Mouse (Mus musculus): ENCODE data around the gene Exoc6b. TPM values are rescaled to one million over a fixed set of nuclear protein-coding genes. Genes with fewer than 3 reads are reported as not detected.

Gene Exoc6b
- polyA plus RNA-seq, 1 experiment from 2014 or later, result 43.7 TPM

DNA sequence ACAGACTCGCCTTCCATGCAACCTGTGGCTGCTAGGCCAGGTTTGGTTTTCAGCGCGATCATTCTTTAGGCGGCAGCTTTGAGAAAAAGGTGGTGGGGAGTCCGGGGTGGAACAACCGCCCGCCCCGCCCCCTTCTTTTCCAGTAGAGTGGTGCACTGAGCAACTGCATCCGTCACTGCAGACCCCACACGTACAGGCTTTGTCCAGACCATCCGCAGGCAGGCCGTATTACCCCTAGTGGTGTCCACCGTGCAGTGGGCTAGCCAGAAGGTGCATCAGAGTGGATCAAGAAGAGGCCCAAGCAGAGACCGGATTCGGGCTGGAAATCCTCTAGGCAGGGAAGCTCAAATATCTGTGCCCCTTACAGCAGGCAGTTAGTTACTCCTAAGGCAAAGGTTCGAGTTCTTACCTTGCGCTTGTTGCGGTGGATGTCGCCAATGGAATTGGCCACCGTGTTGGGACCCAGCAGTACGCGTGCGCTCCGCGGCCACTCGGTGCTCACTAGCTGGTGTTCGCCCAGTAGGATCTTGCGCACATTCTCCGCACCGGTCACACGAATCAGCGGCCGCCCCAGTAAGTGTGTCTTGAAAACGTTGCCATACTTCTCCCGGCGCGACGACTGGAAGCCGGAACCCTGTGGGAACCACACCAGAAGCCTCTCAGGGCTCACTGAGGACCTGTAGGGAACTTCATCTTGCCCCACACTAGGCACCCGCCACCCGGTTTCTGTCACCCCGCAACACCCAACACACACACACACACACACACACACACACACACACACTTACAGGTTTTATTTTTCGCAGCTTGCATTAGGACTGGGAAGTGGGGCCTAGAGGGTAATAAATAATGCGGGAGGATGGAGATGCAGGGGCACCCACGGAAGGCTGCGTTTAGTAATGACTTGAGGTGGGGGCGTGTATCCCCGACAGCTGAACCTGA is 485.2 kb downstream of the Exoc6b start:
- Histone ChIP-seq H3K36me3 (replicated peaks) (no peaks in the 10 kb centered on the region), H3K9me3 (no peaks in the 10 kb centered on the region), H3K4me1 (peaks cover 62% of the 10 kb centered on the region), H3K27me3 (peaks cover 98% of the 10 kb centered on the region), H3K9ac (no peak overlapping the region), H3K4me3 (replicated peaks) (peak overlapping the region; percentile 47), H3K27ac (no peak overlapping the region), H3K4me2 (peak overlapping the region; percentile 91)
- under 1% methylated on average over 48 of the region's 48 CpGs for WGBS
- no peak for ATAC-seq (ENCODE audit: low FRiP score)

DNA sequence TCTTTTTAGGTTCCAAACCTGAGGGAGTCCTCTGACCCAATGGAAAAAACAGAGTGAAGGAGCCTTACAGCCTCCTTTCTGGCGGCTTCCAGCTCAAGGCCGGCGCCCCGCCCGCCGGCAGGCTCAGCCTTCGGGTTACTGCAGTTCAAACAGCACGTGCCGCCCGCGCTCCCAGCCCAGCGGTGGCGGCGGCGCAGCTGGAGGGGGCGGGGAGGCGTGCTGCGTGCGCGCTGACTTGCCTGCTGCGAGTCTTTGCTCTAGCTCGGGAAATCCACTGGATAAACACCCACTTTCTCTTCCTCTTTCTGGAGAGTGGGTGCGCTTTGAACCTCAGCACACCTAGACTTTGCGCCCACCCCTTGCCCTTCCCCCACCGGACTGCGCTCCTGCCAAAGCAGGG is 485.9 kb downstream of the Exoc6b start:
- Histone ChIP-seq H3K9ac (no peak overlapping the region), H3K36me3 (replicated peaks) (no peaks in the 10 kb centered on the region), H3K4me3 (replicated peaks) (peak overlapping the region; percentile 47), H3K27me3 (peaks cover 91% of the 10 kb centered on the region), H3K27ac (no peak overlapping the region), H3K4me2 (peak overlapping the region; percentile 91), H3K9me3 (no peaks in the 10 kb centered on the region), H3K4me1 (peaks cover 55% of the 10 kb centered on the region)
- WGBS, result under 1% methylated on average over 25 of the region's 26 CpGs
- peak; percentile 49; the same call in 1 of the 2 replicates for ATAC-seq (ENCODE audit: low FRiP score)

DNA sequence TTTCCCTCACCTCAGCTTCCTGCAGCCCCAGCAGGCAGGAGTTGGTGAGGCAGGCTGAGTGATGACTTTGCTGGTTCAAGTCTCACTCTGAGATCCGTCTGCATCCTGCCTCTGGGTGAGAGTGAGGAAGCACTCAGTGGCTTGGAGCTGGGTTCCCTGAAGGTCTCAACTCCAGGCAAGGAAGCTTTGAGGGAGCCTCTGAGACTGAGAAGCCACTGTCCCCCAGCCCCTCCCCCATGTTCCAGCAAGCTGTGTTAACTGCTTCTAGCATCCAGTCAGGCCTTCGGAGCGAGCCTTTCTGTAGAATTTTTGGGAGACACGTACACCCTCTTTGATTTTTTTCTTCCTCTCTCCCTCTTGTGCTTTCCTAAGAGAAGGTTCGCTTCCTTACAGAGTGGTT is 486.5 kb downstream of the Exoc6b start:
- H3K9ac ChIP-seq, result no peak overlapping the region
- peaks cover 91% of the 10 kb centered on the region for H3K27me3 ChIP-seq
- no peak overlapping the region for H3K27ac ChIP-seq
- ATAC-seq (ENCODE audit: low FRiP score), result no peak
- H3K4me2 ChIP-seq, result peak overlapping the region; percentile 91; the same call in 1 of the 2 replicates
- 11% methylated on average over 5 of the region's 5 CpGs for WGBS
- H3K9me3 ChIP-seq, result no peaks in the 10 kb centered on the region
- H3K36me3 ChIP-seq (replicated peaks), result no peaks in the 10 kb centered on the region
- H3K4me3 ChIP-seq (replicated peaks), result peak overlapping the region; percentile 47; the same call in 1 of the 2 replicates
- H3K4me1 ChIP-seq, result peaks cover 50% of the 10 kb centered on the region

DNA sequence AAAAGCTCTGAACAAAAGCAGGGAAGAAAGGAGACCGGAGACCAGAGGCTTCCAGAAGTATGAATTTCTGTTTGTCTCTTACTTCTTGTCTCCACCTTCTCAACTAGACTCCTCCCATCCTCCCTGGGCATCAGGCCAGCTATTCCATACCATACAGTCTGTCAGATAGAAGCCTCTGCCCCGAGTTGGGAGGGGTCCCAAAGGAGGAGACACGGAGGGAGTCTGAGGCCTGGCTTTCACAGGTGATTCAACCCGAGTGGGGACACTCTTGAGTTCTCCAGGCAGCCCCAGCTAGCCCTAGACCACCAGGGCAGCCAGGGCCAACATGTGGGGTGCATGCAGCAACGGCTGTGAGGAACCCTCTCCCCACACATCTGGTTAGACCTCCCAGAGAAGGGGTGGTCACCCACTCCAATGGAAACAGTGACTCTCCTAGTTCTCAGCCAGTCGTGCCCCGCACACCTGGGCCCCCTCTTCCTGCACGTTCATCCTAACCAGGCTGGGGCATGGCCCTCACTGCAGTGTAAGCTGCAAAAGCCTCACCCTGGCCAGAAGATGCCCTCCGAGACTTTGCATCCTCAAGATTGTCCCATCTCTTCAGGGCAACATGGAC is 487.4 kb downstream of the Exoc6b start:
- no peak overlapping the region for H3K4me2 ChIP-seq
- peaks cover 90% of the 10 kb centered on the region for H3K27me3 ChIP-seq
- H3K36me3 ChIP-seq (replicated peaks), result no peaks in the 10 kb centered on the region
- no peaks in the 10 kb centered on the region for H3K9me3 ChIP-seq
- H3K4me3 ChIP-seq (replicated peaks), result no peak overlapping the region
- ATAC-seq (ENCODE audit: low FRiP score), result no peak
- peaks cover 41% of the 10 kb centered on the region for H3K4me1 ChIP-seq
- no peak overlapping the region for H3K27ac ChIP-seq
- WGBS, result 54% methylated on average over 9 of the region's 9 CpGs
- no peak overlapping the region for H3K9ac ChIP-seq

DNA sequence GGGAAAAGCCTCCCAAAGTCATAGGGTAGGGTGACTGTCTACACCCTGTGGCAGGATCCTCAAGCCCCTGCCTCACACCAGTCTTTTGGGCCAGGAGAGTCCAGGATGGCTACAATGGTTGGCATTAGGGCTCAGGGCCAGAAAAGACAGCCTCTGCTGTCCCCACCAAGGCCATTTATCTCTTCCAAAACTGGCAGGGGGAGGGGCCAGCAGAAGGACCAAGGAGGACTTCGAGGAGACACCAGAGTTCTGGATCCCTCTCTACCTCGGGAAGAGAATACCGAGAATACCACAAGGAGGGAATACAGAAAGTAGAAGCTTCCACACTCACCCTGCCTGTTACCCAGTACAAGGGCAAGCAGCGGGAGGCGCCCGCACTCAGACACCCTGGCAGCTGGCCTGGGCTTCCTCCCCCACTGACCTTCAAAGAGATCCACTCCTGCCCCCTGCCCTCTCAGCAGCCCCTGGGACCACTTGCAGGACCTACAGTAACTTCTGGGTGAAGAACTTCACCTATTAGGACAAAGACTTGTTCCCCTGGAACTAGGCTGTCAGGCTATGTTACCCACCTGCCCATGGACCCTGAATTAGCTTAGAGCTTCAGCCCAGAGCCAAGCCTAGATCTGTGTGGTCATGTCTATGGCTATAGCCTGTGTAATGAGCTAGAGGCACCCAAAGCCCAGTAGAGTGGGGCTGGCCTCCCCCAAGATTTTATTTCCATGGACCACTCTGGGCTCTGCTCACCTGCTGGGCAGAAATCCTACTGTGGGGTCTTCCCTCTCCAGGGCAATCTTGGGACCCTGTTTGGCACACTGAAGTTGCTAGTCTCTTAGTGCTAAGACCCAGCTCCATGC is 488.1 kb downstream of the Exoc6b start:
- WGBS, result 62% methylated on average over 6 of the region's 6 CpGs
- H3K27ac ChIP-seq, result no peak overlapping the region

DNA sequence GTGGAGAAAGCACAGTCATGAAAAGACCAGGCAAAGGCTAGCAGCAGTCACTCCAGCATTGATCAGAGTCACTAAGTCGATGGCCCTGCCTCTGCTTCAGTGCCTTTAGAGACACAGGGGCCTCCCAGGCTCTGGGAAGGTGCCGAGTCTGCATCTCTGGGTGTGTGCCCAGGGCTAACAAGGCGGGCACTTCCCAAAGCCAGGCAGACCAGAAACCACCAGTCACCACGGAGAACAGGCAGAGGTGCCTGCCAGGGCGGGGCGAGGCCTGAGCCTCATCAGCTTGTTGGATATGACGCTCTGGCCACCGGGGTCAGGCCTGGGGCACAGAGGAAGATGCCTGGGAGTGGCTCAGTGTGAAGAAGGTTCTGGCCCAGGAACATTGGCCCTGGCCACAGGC is 489.8 kb downstream of the Exoc6b start:
- Histone ChIP-seq H3K27ac (no peak overlapping the region), H3K27me3 (peaks cover 90% of the 10 kb centered on the region), H3K4me2 (no peak overlapping the region), H3K9ac (no peak overlapping the region), H3K4me3 (replicated peaks) (no peak overlapping the region), H3K36me3 (replicated peaks) (no peaks in the 10 kb centered on the region), H3K4me1 (peaks cover 18% of the 10 kb centered on the region), H3K9me3 (no peaks in the 10 kb centered on the region)
- WGBS, result 66% methylated on average over 8 of the region's 8 CpGs
- no peak for ATAC-seq (ENCODE audit: low FRiP score)

More for the DNA sequence above, 488.1 kb downstream of the Exoc6b start:
- peaks cover 90% of the 10 kb centered on the region for H3K27me3 ChIP-seq
- no peak for ATAC-seq (ENCODE audit: low FRiP score)
- H3K9ac ChIP-seq, result no peak overlapping the region
- no peak overlapping the region for H3K4me2 ChIP-seq
- no peak overlapping the region for H3K4me3 ChIP-seq (replicated peaks)
- peaks cover 35% of the 10 kb centered on the region for H3K4me1 ChIP-seq
- H3K9me3 ChIP-seq, result no peaks in the 10 kb centered on the region
- H3K36me3 ChIP-seq (replicated peaks), result no peaks in the 10 kb centered on the region

DNA sequence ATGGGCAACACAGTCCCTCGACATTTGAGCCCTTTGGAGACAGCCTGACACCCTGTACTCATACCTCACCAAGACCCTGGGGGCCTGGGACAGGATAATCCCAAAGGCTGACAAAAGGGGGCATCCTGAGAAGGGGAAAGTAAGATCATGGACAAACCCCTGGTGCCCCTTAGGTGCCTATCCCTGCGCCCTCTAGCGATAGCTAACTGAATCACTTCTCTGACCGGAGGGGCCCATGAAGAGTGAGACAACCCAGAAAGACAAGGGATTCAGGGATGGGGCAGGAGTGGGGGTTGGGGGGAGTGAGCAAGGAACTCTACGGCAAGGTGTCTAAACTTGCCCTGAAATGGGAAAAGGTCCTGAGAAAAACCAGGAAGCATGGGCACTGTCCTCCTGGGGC is 490.4 kb downstream of the Exoc6b start:
- H3K27me3 ChIP-seq, result peaks cover 90% of the 10 kb centered on the region
- no peak for ATAC-seq (ENCODE audit: low FRiP score)
- H3K4me1 ChIP-seq, result peaks cover 18% of the 10 kb centered on the region
- no peaks in the 10 kb centered on the region for H3K9me3 ChIP-seq
- no peaks in the 10 kb centered on the region for H3K36me3 ChIP-seq (replicated peaks)
- H3K27ac ChIP-seq, result no peak overlapping the region
- 14% methylated on average over 5 of the region's 5 CpGs for WGBS
- no peak overlapping the region for H3K4me2 ChIP-seq
- no peak overlapping the region for H3K9ac ChIP-seq
- no peak overlapping the region for H3K4me3 ChIP-seq (replicated peaks)

DNA sequence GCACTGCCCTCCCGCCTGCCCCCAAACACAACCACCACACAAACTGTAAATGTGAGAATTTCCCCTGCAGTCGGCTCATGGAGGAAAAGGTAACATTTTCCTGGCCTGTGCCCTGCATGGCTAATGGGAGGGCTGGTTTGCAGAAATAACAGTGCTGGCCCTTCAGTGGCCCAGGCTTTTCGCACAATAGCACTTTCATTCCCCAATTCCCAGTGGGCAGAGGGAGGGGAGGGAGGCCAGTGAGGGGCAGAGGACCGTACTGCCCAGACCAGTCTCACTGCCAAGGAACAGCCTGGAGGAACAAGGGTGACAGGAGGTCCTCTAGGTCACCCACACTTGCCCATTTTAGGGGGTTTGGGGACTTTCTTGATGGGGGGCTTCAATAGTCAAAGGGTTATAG is 491.4 kb downstream of the Exoc6b start:
- Histone ChIP-seq H3K27me3 (peaks cover 90% of the 10 kb centered on the region), H3K4me3 (replicated peaks) (no peak overlapping the region), H3K36me3 (replicated peaks) (no peaks in the 10 kb centered on the region), H3K4me2 (no peak overlapping the region), H3K27ac (no peak overlapping the region), H3K9me3 (no peaks in the 10 kb centered on the region), H3K4me1 (peaks cover 10% of the 10 kb centered on the region; the same call in 1 of the 2 replicates), H3K9ac (no peak overlapping the region)
- 71% methylated on average over 4 of the region's 4 CpGs for WGBS
- ATAC-seq (ENCODE audit: low FRiP score), result no peak

DNA sequence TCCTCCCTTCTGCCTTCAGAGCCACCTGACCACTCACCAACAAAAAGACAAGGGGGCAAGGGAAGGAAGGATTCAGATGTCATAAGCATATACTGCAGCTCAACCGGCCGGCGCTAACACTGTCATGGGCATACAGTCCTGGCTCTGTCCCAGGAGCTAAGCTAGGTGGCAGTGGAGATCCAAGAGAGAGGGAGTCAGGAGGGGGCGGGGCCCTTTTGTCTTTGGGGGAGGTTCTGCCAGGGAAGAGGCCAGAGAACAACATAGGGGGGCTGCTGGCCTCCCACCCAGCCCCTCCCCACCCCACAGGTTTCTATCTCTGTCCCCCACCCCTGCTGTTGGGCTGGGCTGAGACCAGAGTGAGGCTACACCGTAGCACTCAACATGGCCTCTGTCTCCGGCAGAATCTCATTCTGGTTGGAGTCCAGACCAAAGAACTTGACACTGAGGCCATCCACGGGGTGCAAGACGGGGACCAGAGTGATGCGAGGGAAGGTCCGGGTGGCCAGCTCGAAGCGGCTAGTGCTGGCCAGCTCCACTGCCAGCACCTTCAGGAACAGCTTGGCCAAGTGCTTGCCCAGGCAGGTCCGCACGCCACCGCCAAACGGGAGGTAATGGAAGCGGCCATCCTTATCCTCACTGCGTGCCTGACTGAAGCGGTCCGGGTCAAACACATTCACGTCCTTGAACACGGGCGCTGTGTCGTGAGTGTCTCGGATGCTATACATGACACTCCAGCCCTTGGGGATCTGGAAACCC is 495.2 kb downstream of the Exoc6b start:
- 36% methylated on average over 25 of the region's 25 CpGs for WGBS
- no peak overlapping the region for H3K9ac ChIP-seq

DNA sequence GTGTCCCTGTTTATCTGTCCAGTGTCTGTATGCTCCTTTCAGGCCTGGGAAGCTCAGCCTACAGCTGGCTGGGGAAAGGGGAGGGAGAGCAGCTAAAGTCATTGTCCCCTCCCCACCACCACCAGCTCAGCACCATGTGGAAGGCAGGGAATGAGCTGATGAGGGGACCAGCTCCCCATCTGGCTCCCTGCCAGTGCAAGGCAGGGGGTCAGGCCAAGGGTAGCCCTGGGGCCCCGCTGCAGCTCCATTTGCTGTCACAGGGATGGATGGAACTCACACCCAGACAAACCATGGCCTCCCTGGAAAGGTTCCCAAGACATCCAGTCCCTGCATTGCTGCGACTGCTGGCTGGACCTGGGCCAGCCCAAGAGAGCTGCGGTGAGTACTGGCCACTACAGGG is 499.3 kb downstream of the Exoc6b start:
- 46% methylated on average over 3 of the region's 3 CpGs for WGBS
- Histone ChIP-seq H3K9me3 (no peaks in the 10 kb centered on the region), H3K36me3 (replicated peaks) (no peaks in the 10 kb centered on the region), H3K4me1 (peaks cover 19% of the 10 kb centered on the region), H3K9ac (no peak overlapping the region), H3K27me3 (peaks cover 25% of the 10 kb centered on the region), H3K4me3 (replicated peaks) (no peak overlapping the region), H3K27ac (0 out of 2 replicates have a peak overlapping the region, but pooled peaks have one; percentile 38), H3K4me2 (no peak overlapping the region)
- no peak for ATAC-seq (ENCODE audit: low FRiP score)

More for the DNA sequence above, 495.2 kb downstream of the Exoc6b start:
- H3K27ac ChIP-seq, result no peak overlapping the region
- H3K9me3 ChIP-seq, result no peaks in the 10 kb centered on the region
- H3K27me3 ChIP-seq, result peaks cover 57% of the 10 kb centered on the region
- no peaks in the 10 kb centered on the region for H3K36me3 ChIP-seq (replicated peaks)
- H3K4me1 ChIP-seq, result peaks cover 19% of the 10 kb centered on the region
- H3K4me2 ChIP-seq, result peak overlapping the region; percentile 43
- peak; percentile 71 for ATAC-seq (ENCODE audit: low FRiP score)
- H3K4me3 ChIP-seq (replicated peaks), result peak overlapping the region; percentile 11; the same call in 1 of the 2 replicates

DNA sequence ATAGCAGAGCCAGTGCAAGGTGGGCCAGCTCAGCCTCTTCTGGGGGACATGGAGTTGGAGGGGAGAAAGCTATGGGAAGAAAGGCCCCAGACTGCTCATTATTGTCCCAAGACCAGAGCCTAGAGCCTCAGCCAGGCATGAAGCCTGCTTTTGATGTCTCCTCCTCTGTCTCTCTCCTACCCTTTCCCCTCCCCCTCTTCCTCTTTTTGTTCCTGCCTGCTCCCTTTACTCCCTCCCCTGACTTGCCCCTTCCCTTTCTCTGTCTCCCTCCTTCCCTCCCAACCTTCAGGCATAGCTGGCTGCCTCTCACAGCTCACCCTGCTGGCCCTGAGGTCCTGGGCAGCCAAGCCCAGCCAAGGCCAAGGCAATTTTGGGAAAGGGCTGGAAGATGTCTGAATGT is 499.7 kb downstream of the Exoc6b start:
- Histone ChIP-seq H3K4me1 (peaks cover 19% of the 10 kb centered on the region), H3K4me2 (no peak overlapping the region), H3K4me3 (replicated peaks) (no peak overlapping the region), H3K36me3 (replicated peaks) (no peaks in the 10 kb centered on the region), H3K27ac (no peak overlapping the region), H3K27me3 (peaks cover 20% of the 10 kb centered on the region), H3K9me3 (no peaks in the 10 kb centered on the region), H3K9ac (no peak overlapping the region)
- no peak for ATAC-seq (ENCODE audit: low FRiP score)
